Mouse (Mus musculus) CH12.LX (cell line): ENCODE measurements around the gene Cyp2f2. TPM values are rescaled to one million over a fixed set of nuclear protein-coding genes. Genes with fewer than 3 reads are reported as not detected.
A peak's percentile ranks its signal among the peaks of the same experiment; 100 is the strongest.

Experiments
- DNase-seq: peaks from one replicate; pipeline ENCODE4 v3.0.0-alpha.2; 2013; ENCODE audit errors: extremely low read depth
- H3K27ac ChIP-seq: 2 replicates; pipeline ENCODE4 v1.5.1; 2012; ENCODE audit warnings: low read depth, mild to moderate bottlenecking, control low read depth, moderate library complexity; ENCODE audit not compliant: insufficient read depth
- H3K27me3 ChIP-seq: replicated peaks from 2 replicates; pipeline ENCODE3; 2012; ENCODE audit warnings: inconsistent platforms
- H3K36me3 ChIP-seq, 2 experiments: replicated peaks in 1 of 2; 2 replicates each; pipeline versions ENCODE3 to v1.6.1; 2012; ENCODE audit warnings: inconsistent platforms in 1 of 2, low read length in 1 of 2, mild to moderate bottlenecking in 1 of 2, mixed read lengths in 1 of 2, moderate library complexity in 1 of 2; ENCODE audit not compliant: control insufficient read depth in 1 of 2, insufficient read depth in 1 of 2
- H3K4me1 ChIP-seq, 2 experiments: 2 replicates each; pipeline ENCODE4 v1.6.1; 2012; ENCODE audit warnings: inconsistent platforms in 1 of 2, moderate library complexity in 1 of 2; ENCODE audit not compliant: insufficient read depth in 2 of 2, control insufficient read depth in 1 of 2
- H3K4me2 ChIP-seq: 2 replicates; pipeline ENCODE4 v1.6.1; 2012; ENCODE audit warnings: low read depth, mild to moderate bottlenecking, control low read depth; ENCODE audit not compliant: poor library complexity, insufficient read depth, severe bottlenecking
- H3K4me3 ChIP-seq, 3 experiments: fragments of 150-350 bp in 1 of 3; sonication (generic) in 1 of 3; replicated peaks in 1 of 3; 2 replicates each; pipeline versions ENCODE3 to v1.5.1; 2011 to 2012; ENCODE audit warnings: low read depth in 2 of 3, low read length in 2 of 3, mild to moderate bottlenecking in 2 of 3, moderate library complexity in 2 of 3, control low read depth in 1 of 3, improper control_type of control experiment in 1 of 3, inconsistent platforms in 1 of 3, mixed read lengths in 1 of 3; ENCODE audit not compliant: poor library complexity in 1 of 3
- H3K79me2 ChIP-seq: replicated peaks from 2 replicates; pipeline ENCODE4 v1.6.1; 2012; ENCODE audit warnings: mild to moderate bottlenecking, moderate library complexity; ENCODE audit not compliant: control insufficient read depth, poor library complexity, insufficient read depth, severe bottlenecking; ENCODE audit errors: extremely low read depth
- H3K9ac ChIP-seq: 2 replicates; pipeline ENCODE4 v1.6.1; 2012; ENCODE audit warnings: low read depth, mild to moderate bottlenecking, control low read depth, moderate library complexity; ENCODE audit not compliant: insufficient read depth
- H3K9me3 ChIP-seq: replicated peaks from 2 replicates; pipeline ENCODE3; 2012; ENCODE audit warnings: low read length, inconsistent platforms, mixed read lengths
- CHD1 ChIP-seq: IDR thresholded peaks from 2 replicates; pipeline ENCODE4 v1.6.1; 2012; ENCODE audit warnings: low read depth, low read length, improper control_type of control experiment, inconsistent platforms
- CTCF ChIP-seq, 2 experiments: IDR thresholded peaks in 1 of 2; conservative IDR thresholded peaks in 1 of 2; 2 replicates each; pipeline ENCODE4 v1.5.1; 2011 to 2012; ENCODE audit warnings: low read depth in 2 of 2, low read length in 2 of 2, improper control_type of control experiment in 1 of 2, inconsistent platforms in 1 of 2, mild to moderate bottlenecking in 1 of 2, moderate library complexity in 1 of 2
- EP300 ChIP-seq: IDR thresholded peaks from 2 replicates; pipeline ENCODE4 v1.6.1; 2011; ENCODE audit warnings: low read length, improper control_type of control experiment
- IRF4 ChIP-seq: IDR thresholded peaks from 2 replicates; pipeline ENCODE4 v1.6.1; 2014; ENCODE audit warnings: low read depth, mild to moderate bottlenecking, inconsistent platforms, low read length, improper control_type of control experiment
- MAZ ChIP-seq: IDR thresholded peaks from 2 replicates; pipeline ENCODE4 v1.6.1; 2012; ENCODE audit warnings: low read depth, mild to moderate bottlenecking, inconsistent platforms, low read length, improper control_type of control experiment, moderate library complexity
- NELFE ChIP-seq: IDR thresholded peaks from 2 replicates; pipeline ENCODE4 v1.6.1; 2011; ENCODE audit warnings: low read depth, low read length, improper control_type of control experiment
- RAD21 ChIP-seq: IDR thresholded peaks from 2 replicates; pipeline ENCODE4 v1.6.1; 2011; ENCODE audit warnings: low read depth, mild to moderate bottlenecking, low read length, improper control_type of control experiment, moderate library complexity
- SMC3 ChIP-seq: IDR thresholded peaks from 2 replicates; pipeline ENCODE4 v1.6.1; 2011; ENCODE audit warnings: low read depth, low read length, improper control_type of control experiment
- TBP ChIP-seq: conservative IDR thresholded peaks from 2 replicates; pipeline ENCODE4 v1.6.1; 2011; ENCODE audit warnings: low read depth, low read length, improper control_type of control experiment
- UBTF ChIP-seq: IDR thresholded peaks from 2 replicates; pipeline ENCODE4 v1.6.1; 2012; ENCODE audit warnings: low read depth, mild to moderate bottlenecking, inconsistent platforms, low read length, improper control_type of control experiment, moderate library complexity
- ZC3H11A ChIP-seq: IDR thresholded peaks from 2 replicates; pipeline ENCODE4 v1.6.1; 2012; ENCODE audit warnings: low read depth, mild to moderate bottlenecking, inconsistent platforms, low read length, improper control_type of control experiment
- ZNF384 ChIP-seq: IDR thresholded peaks from 2 replicates; pipeline ENCODE4 v1.6.1; 2012; ENCODE audit warnings: low read depth, low read length, improper control_type of control experiment, inconsistent platforms
- dilution Hi-C: fragments of 300-500 bp; cut with MboI; formaldehyde crosslinking; loops from 2 replicates; pipeline ENCODE4 v1.14.3; 2020; ENCODE audit warnings: low sequenced_read_pairs; ENCODE audit not compliant: extremely low pct_unique_long_range_greater_than_20kb, extremely low pct_ligation_motif_present
- in situ Hi-C: fragments of 300-500 bp; cut with MboI; formaldehyde crosslinking; loops from 3 replicates; pipeline ENCODE4 v1.14.3; 2019; ENCODE audit warnings: low sequenced_read_pairs, low pct_ligation_motif_present, low pct_unique_long_range_greater_than_20kb, mixed read lengths
- polyA plus RNA-seq: library from polyadenylated mRNA; unstranded; fragments of >175 nt; gene quantifications from 2 replicates; pipeline ENCODE4 v1.2.1, GENCODE M21; 2012; ENCODE audit warnings: low read depth; ENCODE audit not compliant: insufficient read length
- total RNA-seq, 2 experiments: library from RNA; depleted of rRNA; stranded (reverse); fragments of 300-350 nt in 1 of 2; fragments of >200 nt in 1 of 2; gene quantifications; 2 replicates each; pipeline ENCODE4 v1.2.3; 2012 to 2014

Gene Cyp2f2
- total and polyA plus RNA-seq, 3 experiments, result not detected

DNA sequence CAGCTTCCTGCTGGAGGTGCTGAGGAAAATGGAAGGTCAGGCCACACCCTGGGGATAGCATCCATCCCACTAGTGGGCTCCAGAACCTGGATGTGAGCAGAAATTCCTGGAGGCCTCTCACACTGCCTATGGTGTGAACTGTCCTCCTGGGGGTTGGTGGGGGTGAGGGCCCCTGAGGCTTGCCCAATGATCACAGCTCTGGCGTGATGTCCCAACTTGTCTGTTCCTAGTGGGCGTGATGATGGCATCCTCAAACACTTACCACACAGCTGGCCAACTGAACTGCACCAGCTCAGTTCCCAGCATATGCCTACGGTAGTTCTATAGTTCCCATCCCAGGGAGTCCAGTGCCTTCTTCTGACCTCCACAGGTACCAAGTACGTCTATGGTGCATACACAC lies 5.3 kb downstream of the Cyp2f2 start:
- no peak overlapping the region for H3K4me2 ChIP-seq
- no peak overlapping the region for H3K4me3 ChIP-seq
- no peak overlapping the region for H3K27ac ChIP-seq
- H3K9me3 ChIP-seq, result no peaks in the 10 kb centered on the region
- H3K36me3 ChIP-seq, result no peaks in the 10 kb centered on the region
- H3K4me1 ChIP-seq, result no peaks in the 10 kb centered on the region
- H3K9ac ChIP-seq, result no peak overlapping the region
- DNase-seq, result no peak
- no peaks in the 10 kb centered on the region for H3K79me2 ChIP-seq
- H3K27me3 ChIP-seq, result peaks cover 69% of the 10 kb centered on the region
- TF ChIP-seq NELFE (no peak), TBP (no peak), ZC3H11A (no peak), RAD21 (no peak)
- dilution Hi-C loops (no loop called here), in situ Hi-C loops (loop anchor here (25.0 kb wide), 1 partner anchor 363 kb away; the partner anchor contains the start of gene Cyp2b19)

DNA sequence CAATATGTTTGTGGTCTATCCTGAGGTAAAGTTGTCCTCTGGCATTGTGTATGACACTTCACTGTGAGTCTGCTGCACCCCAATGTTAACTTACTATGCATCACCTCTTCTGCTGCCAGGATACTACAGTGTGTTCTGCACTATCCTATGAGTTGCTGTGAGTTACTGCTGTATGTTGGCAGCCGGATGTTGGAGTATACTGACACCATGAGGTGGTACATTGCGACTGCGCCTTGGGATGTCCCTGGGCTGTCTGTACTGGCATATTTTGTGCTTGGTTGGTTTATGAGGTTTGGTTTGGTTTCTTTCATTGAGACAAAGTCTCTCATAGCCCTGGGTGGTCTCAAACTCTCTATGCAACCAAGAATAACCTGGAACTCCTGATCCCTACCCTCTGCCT lies 8.5 kb downstream of the Cyp2f2 start:
- Histone ChIP-seq H3K27me3 (peaks cover 59% of the 10 kb centered on the region), H3K79me2 (no peaks in the 10 kb centered on the region), H3K4me3 (no peak overlapping the region), H3K4me2 (no peak overlapping the region), H3K9ac (no peak overlapping the region), H3K4me1 (no peaks in the 10 kb centered on the region), H3K36me3 (no peaks in the 10 kb centered on the region), H3K27ac (no peak overlapping the region), H3K9me3 (peaks cover 7% of the 10 kb centered on the region)
- DNase-seq, result peak; percentile 36
- in situ Hi-C loops (loop anchor here (25.0 kb wide), 1 partner anchor 366 kb away; the partner anchor contains the start of gene Cyp2b19), dilution Hi-C loops (no loop called here)
- TF ChIP-seq ZC3H11A, result no peak
- no peak for TF ChIP-seq MAZ
- TF ChIP-seq IRF4, result no peak
- TF ChIP-seq SMC3, result peak; percentile 46
- TF ChIP-seq RAD21, result peak; percentile 68
- TF ChIP-seq ZNF384, result no peak
- TF ChIP-seq CTCF (conservative IDR thresholded peaks at IDR 0.05 in 1 of 2, IDR thresholded peaks at IDR 0.05 in 1 of 2; ENCODE audit: low read depth in 2 of 2, low read length in 2 of 2), result peak; percentile 40 to 66; a peak in 3 of 4 replicates
- TF ChIP-seq CHD1, result no peak

DNA sequence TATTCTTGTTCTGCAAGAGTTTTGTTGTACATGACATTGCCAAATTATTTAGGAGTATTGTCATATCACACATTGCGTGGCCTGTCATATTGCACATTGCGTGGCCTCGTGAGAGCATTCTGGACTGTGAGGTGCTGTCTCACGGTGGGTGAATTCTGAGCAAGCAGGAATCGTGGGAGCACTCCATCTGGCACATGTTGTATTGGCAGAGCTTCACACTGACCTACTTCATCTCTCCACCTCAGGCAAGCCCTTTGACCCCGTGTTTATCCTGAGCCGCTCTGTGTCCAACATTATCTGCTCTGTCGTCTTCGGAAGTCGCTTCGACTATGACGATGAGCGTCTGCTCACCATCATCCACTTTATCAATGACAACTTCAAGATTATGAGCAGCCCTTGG lies 9.2 kb downstream of the Cyp2f2 start:
- no peak for TF ChIP-seq ZC3H11A
- TF ChIP-seq IRF4, result no peak
- no peak for TF ChIP-seq UBTF
- TF ChIP-seq EP300, result no peak
- Histone ChIP-seq H3K4me3 (no peak overlapping the region), H3K4me2 (no peak overlapping the region), H3K4me1 (no peaks in the 10 kb centered on the region), H3K27me3 (peaks cover 63% of the 10 kb centered on the region), H3K36me3 (no peaks in the 10 kb centered on the region), H3K79me2 (no peaks in the 10 kb centered on the region), H3K9ac (no peak overlapping the region), H3K27ac (no peak overlapping the region), H3K9me3 (peaks cover 7% of the 10 kb centered on the region)
- dilution Hi-C loops (no loop called here), in situ Hi-C loops (loop anchor here (25.0 kb wide), 1 partner anchor 367 kb away; the partner anchor contains the start of gene Cyp2b19)
- no peak for DNase-seq
